Mouse (Mus musculus): ENCODE results near the gene Galnt11. TPM values are rescaled to one million over a fixed set of nuclear protein-coding genes. Genes with fewer than 3 reads are reported as not detected.

Gene Galnt11
- 30.3 and 31.8 TPM in 2 replicates for polyA plus RNA-seq (2021; fragmentation: Nextera tagmentation)
- long read RNA-seq, experiment 1, full-length matches to known transcripts: 75 of 94 reads
- long read RNA-seq, experiment 1, partial matches to known transcripts: 9 of 94 reads
- long read RNA-seq, experiment 1, other reads (novel, unspliced or antisense): 10 of 94 reads
- long read RNA-seq, experiment 2, transcript Galnt11-201 (12 exons, 2,552 nt): major isoform, 248 of 305 reads
- long read RNA-seq, experiment 2, partial matches to known transcripts: 7 of 305 reads
- long read RNA-seq, experiment 2, other reads (novel, unspliced or antisense): 50 of 305 reads

DNA sequence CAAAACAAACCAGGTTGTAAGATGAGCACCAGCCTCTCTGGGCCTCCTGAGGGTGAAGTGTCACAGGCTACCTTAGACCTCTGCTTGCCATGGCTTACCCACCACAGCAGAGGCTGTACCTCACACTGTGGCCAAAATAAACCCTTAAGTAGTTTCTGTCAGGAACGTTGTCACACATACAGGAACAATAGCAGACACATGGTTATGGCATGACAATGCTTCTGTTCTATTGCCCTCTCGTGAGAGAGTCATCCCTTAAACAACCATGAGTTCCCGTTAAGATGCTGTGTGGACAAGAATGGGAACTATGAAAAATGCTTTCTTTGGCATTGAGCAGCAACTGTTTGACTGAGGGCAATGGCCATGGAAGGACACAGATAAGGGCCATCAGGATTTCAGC is at the start of gene Galnt11:
Gene Galnt11 (plus strand): TSS at position 301 of the 400 bp plus-strand sequence.

DNA sequence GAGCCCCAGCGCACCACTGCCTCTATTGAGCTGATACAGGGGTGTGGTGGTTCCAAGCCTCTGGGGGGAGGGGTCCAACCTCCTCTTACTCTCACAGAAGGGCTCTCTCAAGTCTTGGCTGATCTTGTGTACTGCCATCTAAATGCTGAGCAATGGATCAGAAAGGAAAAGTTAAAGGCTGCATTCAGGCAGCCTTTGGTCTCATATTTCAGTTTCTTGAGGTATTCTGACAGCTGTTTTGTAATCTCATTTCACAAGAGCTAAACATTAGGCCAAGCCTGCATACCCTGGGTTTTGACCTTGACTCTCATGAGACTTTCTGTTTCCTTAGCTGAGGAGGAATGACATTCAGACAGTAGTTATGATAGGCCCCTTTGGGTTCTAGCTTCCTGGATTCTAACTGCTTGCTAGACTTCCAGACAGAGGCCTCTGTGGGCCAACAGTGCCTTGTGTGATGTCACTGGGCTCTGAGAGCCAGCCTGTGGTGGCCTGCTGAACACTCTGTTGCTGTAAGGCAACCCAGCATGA is 40.6 kb upstream of the Galnt11 start, which contains the start of gene Galntl5:
Gene Galntl5 (plus strand): TSS at position 457 of the 528 bp plus-strand sequence.

DNA sequence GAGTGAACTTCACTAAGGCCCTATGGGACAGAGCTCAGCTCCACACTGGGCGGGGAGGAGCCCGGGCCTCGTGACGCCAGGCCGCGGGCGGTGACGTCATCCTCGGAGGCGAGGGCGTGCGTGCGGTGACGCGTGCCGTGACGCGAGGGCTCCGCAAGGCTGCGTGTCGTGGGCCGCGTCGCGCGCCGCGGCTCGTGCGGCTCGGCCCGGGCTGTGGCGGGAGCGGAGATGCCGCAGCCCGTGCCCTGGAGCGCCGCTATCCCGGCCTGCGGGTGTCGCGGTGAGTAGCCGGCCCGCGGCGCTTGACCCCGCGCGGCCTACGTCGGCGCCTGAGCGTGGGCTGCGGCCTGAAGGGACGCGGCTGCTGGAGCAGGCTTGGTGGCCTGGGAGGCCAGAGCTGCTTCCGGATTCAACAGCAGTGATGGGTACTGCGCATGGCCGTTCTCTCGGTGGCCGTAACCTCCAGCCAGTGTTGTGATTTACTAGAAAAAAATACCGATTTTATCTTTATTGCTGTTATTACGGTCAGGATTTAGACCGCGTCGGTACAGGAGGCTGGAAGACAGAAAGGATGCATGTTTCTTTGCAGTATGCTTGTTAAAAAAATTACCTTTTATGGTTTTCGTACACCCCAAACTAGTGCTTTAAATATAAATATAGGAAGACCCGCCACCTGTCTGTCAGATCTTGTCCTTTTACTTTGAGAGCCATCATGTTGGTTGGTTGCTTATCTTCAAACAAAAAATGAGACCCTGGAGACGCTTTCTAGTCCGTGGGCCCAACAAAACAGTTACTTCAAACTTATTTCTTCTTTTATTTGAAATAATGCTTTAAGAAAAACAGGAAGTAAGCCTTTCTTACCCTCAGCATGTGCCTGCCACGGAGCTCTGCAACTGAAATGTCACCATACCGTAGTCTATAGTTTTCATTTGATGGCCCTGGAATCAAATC is 1.3 kb downstream of the Galnt11 start, which contains the start of gene E130116L18Rik:
Gene E130116L18Rik (minus strand): TSS at position 402 of the 951 bp plus-strand sequence.

Other genes starting within 250 kb of the Galnt11 start
- 27.0 and 36.7 TPM in 2 replicates for gene Prkag2, start 121.3 kb upstream of the Galnt11 start, polyA plus RNA-seq (2021; fragmentation: Nextera tagmentation)
- not detected in 2 replicates for gene Galntl5, start 40.4 kb upstream of the Galnt11 start, polyA plus RNA-seq (2021; fragmentation: Nextera tagmentation)
- 0.83 TPM in 1 of 2 replicates, not detected in the other for gene E130116L18Rik, start 1.2 kb downstream of the Galnt11 start, polyA plus RNA-seq (2021; fragmentation: Nextera tagmentation)